Mouse (Mus musculus): Measurements from ENCODE around the gene Arvcf.

- TF ChIP-seq EP300 (optimal IDR thresholded peaks at IDR 0.05) (no peak), CTCF (IDR thresholded peaks at IDR 0.05; ENCODE audit: low read depth) (no peak)
Measured at GRCm38 (mm10) chr16:18451486-18452181, 103.7 kb downstream of the Arvcf start.
